Comparison of ENCODE assay signal across 12 mouse cellular contexts in genomic region chr13:52850024-52850723, GRCm38 (mm10).
DNase-seq lines count a peak whose midpoint lies in the region; ATAC-seq and TF ChIP-seq lines count a peak whose summit lies in the region.
"Had no signal": no experiment of that assay in that cellular context is flagged by ENCODE, and none has a peak within 500 bp of the region (broad histone marks: within the 10 kb centered on the region; RNA-seq: fewer than 3 reads in every experiment).

No protein-coding gene starts in this region.

- intact Hi-C loops in gastrocnemius, adult 2 months (cut with DNase I) = no loop called here
- intact Hi-C loops in gastrocnemius, postnatal 14 days (cut with DNase I; ENCODE audit: low total_unique reads) = loop anchor here (10.0 kb wide), 1 partner anchor 65 kb away; no protein-coding TSS in a partner anchor

- H3K4me1 ChIP-seq in lung, embryonic 14.5 days (ENCODE audit: insufficient read depth) = no peaks in the 10 kb centered on the region

- ATAC-seq in lung, embryonic 14.5 days (ENCODE audit: insufficient read depth) = no peak
- ATAC-seq in megakaryocyte-erythroid progenitor cell, adult 5-6 weeks (replicated peaks; ENCODE audit: low FRiP score, low TSS enrichment, poor library complexity, severe bottlenecking) = 0 out of 2 replicates have a peak, but pooled peaks have one; percentile 45
- ATAC-seq in monocyte, adult 5-6 weeks (replicated peaks; ENCODE audit: insufficient number of reproducible peaks, low FRiP score, low TSS enrichment, poor library complexity, severe bottlenecking) = no peak

- 0 out of 2 replicates have a peak overlapping the region, but pooled peaks have one; percentile 8 for H3K27ac ChIP-seq in gastrocnemius, adult 2 months
- no peak overlapping the region for H3K27ac ChIP-seq in lung, embryonic 14.5 days (ENCODE audit: low read depth)
- H3K27ac ChIP-seq: limb, embryonic 13.5 days; midbrain, embryonic 15.5 days had no signal

- H3K9ac ChIP-seq in lung, embryonic 14.5 days = no peak overlapping the region
- H3K9ac ChIP-seq: heart, embryonic 12.5 days; limb, embryonic 13.5 days; midbrain, embryonic 15.5 days had no signal

- 73% methylated on average over 15 of the region's 15 CpGs for WGBS in lung, embryonic 14.5 days

- peak; percentile 62 for TF ChIP-seq CTCF in gastrocnemius, adult 2 months (IDR thresholded peaks at IDR 0.05)
- peak; percentile 45 for TF ChIP-seq CTCF in lung, embryonic 14.5 days (IDR thresholded peaks at IDR 0.05; ENCODE audit: low read depth)

- no peaks in the 10 kb centered on the region for H3K27me3 ChIP-seq in lung, embryonic 14.5 days (ENCODE audit: insufficient read depth, low read length)
- H3K27me3 ChIP-seq: heart, embryonic 12.5 days; limb, embryonic 13.5 days; midbrain, embryonic 15.5 days had no signal

- H3K9me3 ChIP-seq in lung, embryonic 14.5 days (ENCODE audit: low read depth, low read length) = peaks cover 4% of the 10 kb centered on the region; the same call in 1 of the 2 replicates
- H3K9me3 ChIP-seq: heart, embryonic 12.5 days; midbrain, embryonic 15.5 days had no signal

- no peaks in the 10 kb centered on the region for H3K36me3 ChIP-seq in lung, embryonic 14.5 days (ENCODE audit: insufficient read depth)
- H3K36me3 ChIP-seq: limb, embryonic 13.5 days; midbrain, embryonic 15.5 days had no signal

- DNase-seq in gastrocnemius, adult 2 months = peak; percentile 36
- DNase-seq in gastrocnemius, postnatal 14 days = no peak
- no peak for DNase-seq in lung, embryonic 14.5 days
- no peak for DNase-seq in lung, postnatal 4 days
- peak; percentile 36 for DNase-seq in ZHBTc4 (ENCODE audit: low read depth, low spot score)
- no peak for DNase-seq in gastrocnemius, postnatal 25 days
- DNase-seq: adrenal gland, postnatal 25 days had no signal

- no peak overlapping the region for H3K4me2 ChIP-seq in lung, embryonic 14.5 days
- H3K4me2 ChIP-seq: heart, embryonic 12.5 days; limb, embryonic 13.5 days; midbrain, embryonic 15.5 days had no signal

- no peak overlapping the region for H3K4me3 ChIP-seq in gastrocnemius, adult 2 months
- H3K4me3 ChIP-seq in lung, embryonic 14.5 days (ENCODE audit: low read depth, low read length) = no peak overlapping the region
- H3K4me3 ChIP-seq: heart, embryonic 12.5 days; limb, embryonic 13.5 days; midbrain, embryonic 15.5 days had no signal

Comparison
In these comparisons a context has a peak if more than half of its experiments do, and no peak if none do; other contexts are left out.
1. DNase-seq: peak in gastrocnemius, adult 2 months (single experiment) and ZHBTc4 (single experiment); none in gastrocnemius, postnatal 14 days (single experiment), lung, embryonic 14.5 days (single experiment), lung, postnatal 4 days (0 of 2) and gastrocnemius, postnatal 25 days (single experiment).